Mouse (Mus musculus) liver, embryonic 12.5 days (tissue): ENCODE results near the gene Hsd3b6. TPM values are rescaled to one million over a fixed set of nuclear protein-coding genes. Genes with fewer than 3 reads are reported as not detected.
"Not testable (repeated sequence)": the region's sequence is repeated elsewhere in the genome, so short reads cannot be mapped to it uniquely, and the experiment has no call there.

Experiments used
- ATAC-seq: fragments of 200-750 bp; cut with Nextera tagmentation; 2 replicates; pipeline ENCODE4 v1.8.0; 2017; ENCODE audit warnings: moderate number of reproducible peaks, mild to moderate bottlenecking, moderate library complexity
- H3K27ac ChIP-seq: fragments of 300-500 bp; sonication (generic); 2 replicates; pipeline ENCODE4 v1.5.1; 2016; ENCODE audit warnings: mild to moderate bottlenecking
- H3K27me3 ChIP-seq: fragments of 300-500 bp; sonication (generic); replicated peaks from 2 replicates; pipeline ENCODE4 v1.6.1; 2016; ENCODE audit warnings: mild to moderate bottlenecking, moderate library complexity
- H3K36me3 ChIP-seq: fragments of 300-500 bp; sonication (generic); 2 replicates; pipeline ENCODE4 v1.6.1; 2016; ENCODE audit warnings: mild to moderate bottlenecking, moderate library complexity
- H3K4me1 ChIP-seq: fragments of 300-500 bp; sonication (generic); 2 replicates; pipeline ENCODE4 v1.6.1; 2016
- H3K4me2 ChIP-seq: fragments of 300-500 bp; sonication (generic); 2 replicates; pipeline ENCODE4 v1.6.1; 2016; ENCODE audit warnings: mild to moderate bottlenecking, moderate library complexity
- H3K4me3 ChIP-seq: fragments of 300-500 bp; sonication (generic); 2 replicates; pipeline ENCODE4 v1.5.1; 2016; ENCODE audit warnings: mild to moderate bottlenecking, moderate library complexity
- H3K9ac ChIP-seq: fragments of 300-500 bp; sonication (generic); 2 replicates; pipeline ENCODE4 v1.6.1; 2016; ENCODE audit warnings: mild to moderate bottlenecking, moderate library complexity
- H3K9me3 ChIP-seq: fragments of 300-500 bp; sonication (generic); replicated peaks from 2 replicates; pipeline ENCODE4 v1.6.1; 2016; ENCODE audit warnings: mild to moderate bottlenecking, moderate library complexity
- WGBS: fragments of 180-500 bp; shearing (Covaris S2); methylation state at CpG from one replicate; pipeline ENCODE4 v1.1.7; 2016; ENCODE audit not compliant: insufficient replicate concordance; 5-methylcytosine and 5-hydroxymethylcytosine counted together
- polyA plus RNA-seq: library from polyadenylated mRNA; unstranded; fragments of >200 nt; fragmentation: Nextera tagmentation; extraction: Ambion mirVana; gene quantifications from 2 replicates; pipeline ENCODE4 v1.2.1, GENCODE M21; 2016

Gene Hsd3b6
- polyA plus RNA-seq, 1 experiment from 2014 or later, result 45.7 TPM

- WGBS, result 59% methylated on average over 6 of the region's 6 CpGs
- H3K36me3 ChIP-seq, result not testable (repeated sequence)
- ATAC-seq, result peak; percentile 81
Measured at GRCm38 (mm10) chr3:98812653-98813052, 1.6 kb downstream of the Hsd3b6 start.

GRCm38 (mm10) chr3:98805032-98805431, 9.2 kb downstream of the Hsd3b6 start:
- 43% methylated on average over 3 of the region's 3 CpGs for WGBS
- H3K36me3 ChIP-seq, H3K27me3 ChIP-seq, H3K4me3 ChIP-seq, H3K4me2 ChIP-seq, H3K4me1 ChIP-seq, H3K9ac ChIP-seq, ATAC-seq, H3K9me3 ChIP-seq, H3K27ac ChIP-seq: not testable (repeated sequence)

More at GRCm38 (mm10) chr3:98812653-98813052, 1.6 kb downstream of the Hsd3b6 start:
- not testable (repeated sequence) for H3K4me3 ChIP-seq, H3K27me3 ChIP-seq, H3K27ac ChIP-seq, H3K9ac ChIP-seq, H3K9me3 ChIP-seq, H3K4me2 ChIP-seq, H3K4me1 ChIP-seq

- H3K4me1 ChIP-seq, result no peaks in the 10 kb centered on the region
- no peak for ATAC-seq
Measured at GRCm38 (mm10) chr3:98786551-98786950, 27.7 kb downstream of the Hsd3b6 start.

GRCm38 (mm10) chr3:98782181-98782868, 31.9 kb downstream of the Hsd3b6 start:
- no peaks in the 10 kb centered on the region for H3K27me3 ChIP-seq
- no peaks in the 10 kb centered on the region for H3K4me1 ChIP-seq
- no peak overlapping the region for H3K4me3 ChIP-seq
- no peak overlapping the region for H3K9ac ChIP-seq
- H3K27ac ChIP-seq, result no peak overlapping the region
- H3K4me2 ChIP-seq, result no peak overlapping the region
- H3K9me3 ChIP-seq, result no peaks in the 10 kb centered on the region
- no peak for ATAC-seq
- no peaks in the 10 kb centered on the region for H3K36me3 ChIP-seq

More at GRCm38 (mm10) chr3:98786551-98786950, 27.7 kb downstream of the Hsd3b6 start:
- Histone ChIP-seq H3K9ac (no peak overlapping the region), H3K4me2 (no peak overlapping the region), H3K36me3 (no peaks in the 10 kb centered on the region), H3K27ac (no peak overlapping the region), H3K9me3 (no peaks in the 10 kb centered on the region), H3K27me3 (no peaks in the 10 kb centered on the region), H3K4me3 (no peak overlapping the region)
- WGBS, result 46% methylated on average over 2 of the region's 2 CpGs

GRCm38 (mm10) chr3:98780921-98781320, 33.3 kb downstream of the Hsd3b6 start:
- Histone ChIP-seq H3K4me1 (no peaks in the 10 kb centered on the region), H3K9me3 (no peaks in the 10 kb centered on the region), H3K4me3 (no peak overlapping the region), H3K4me2 (no peak overlapping the region), H3K36me3 (no peaks in the 10 kb centered on the region), H3K27ac (no peak overlapping the region), H3K9ac (no peak overlapping the region), H3K27me3 (no peaks in the 10 kb centered on the region)
- no peak for ATAC-seq

GRCm38 (mm10) chr3:98764155-98764554, 50.1 kb downstream of the Hsd3b6 start:
- no peaks in the 10 kb centered on the region for H3K4me1 ChIP-seq
- H3K9me3 ChIP-seq, result no peaks in the 10 kb centered on the region
- no peak overlapping the region for H3K4me2 ChIP-seq
- H3K36me3 ChIP-seq, result no peaks in the 10 kb centered on the region
- ATAC-seq, result no peak
- H3K27ac ChIP-seq, result no peak overlapping the region
- H3K27me3 ChIP-seq, result no peaks in the 10 kb centered on the region
- no peak overlapping the region for H3K4me3 ChIP-seq
- no peak overlapping the region for H3K9ac ChIP-seq

- no peak overlapping the region for H3K4me2 ChIP-seq
- no peaks in the 10 kb centered on the region for H3K4me1 ChIP-seq
- H3K9ac ChIP-seq, result no peak overlapping the region
- no peaks in the 10 kb centered on the region for H3K36me3 ChIP-seq
- no peaks in the 10 kb centered on the region for H3K27me3 ChIP-seq
- WGBS, result 62% methylated on average over 3 of the region's 3 CpGs
- no peak overlapping the region for H3K27ac ChIP-seq
- H3K4me3 ChIP-seq, result no peak overlapping the region
- ATAC-seq, result no peak
- H3K9me3 ChIP-seq, result no peaks in the 10 kb centered on the region
Measured at GRCm38 (mm10) chr3:98756836-98757235, 57.4 kb downstream of the Hsd3b6 start.

Other genes starting within 250 kb of the Hsd3b6 start
- gene Gm10681, start 225.6 kb downstream of the Hsd3b6 start, polyA plus RNA-seq, result 0.08 TPM in 2 replicates
- gene Hsd3b5, start 184.2 kb downstream of the Hsd3b6 start, polyA plus RNA-seq, result 0.07 TPM in 1 of 2 replicates, not detected in the other
- not detected in 2 replicates for gene Hsd3b2, start 89.9 kb downstream of the Hsd3b6 start, polyA plus RNA-seq
- 0.10 and 0.26 TPM in 2 replicates for gene Hsd3b3, start 51.3 kb downstream of the Hsd3b6 start, polyA plus RNA-seq
- 11.0 and 11.7 TPM in 2 replicates for gene Hsd3b1, start 45.4 kb upstream of the Hsd3b6 start, polyA plus RNA-seq
- gene Hao2, start 78.8 kb upstream of the Hsd3b6 start, polyA plus RNA-seq, result 0.71 and 0.88 TPM in 2 replicates